Mouse (Mus musculus) cerebral cortex, adult 2 months (tissue): Measurements from ENCODE around the gene Gm20388.

ENCODE experiments used
- WGBS: fragments of 180-500 bp; shearing (Covaris S2); methylation state at CpG from one replicate; pipeline ENCODE4 v1.1.7; 2018; 5-methylcytosine and 5-hydroxymethylcytosine counted together

Gm20388 gene

GRCm38 (mm10) chr8:121145457-121146134 is 1235.0 kb downstream of the Gm20388 start:
- WGBS: 78% methylated on average over 5 of the region's 6 CpGs

GRCm38 (mm10) chr8:121148573-121149083 is 1238.0 kb downstream of the Gm20388 start:
- WGBS: 63% methylated on average over 8 of the region's 8 CpGs

- WGBS: 67% methylated on average over 12 of the region's 12 CpGs
These were observed 1241.8 kb downstream of the Gm20388 start for GRCm38 (mm10) chr8:121152394-121152793.

GRCm38 (mm10) chr8:121156990-121157491 is 1246.4 kb downstream of the Gm20388 start:
- 93% methylated on average over 7 of the region's 7 CpGs for WGBS

GRCm38 (mm10) chr8:121158812-121159211 is 1248.2 kb downstream of the Gm20388 start:
- WGBS: 88% methylated on average over 13 of the region's 13 CpGs

- 91% methylated on average over 5 of the region's 5 CpGs for WGBS
These were observed 1250.8 kb downstream of the Gm20388 start for GRCm38 (mm10) chr8:121161437-121161836.

GRCm38 (mm10) chr8:121162413-121162812 is 1251.8 kb downstream of the Gm20388 start:
- 88% methylated on average over 4 of the region's 4 CpGs for WGBS

GRCm38 (mm10) chr8:121162906-121163695 is 1252.5 kb downstream of the Gm20388 start:
- 86% methylated on average over 11 of the region's 11 CpGs for WGBS

- 52% methylated on average over 8 of the region's 8 CpGs for WGBS
These were observed 1253.4 kb downstream of the Gm20388 start for GRCm38 (mm10) chr8:121164017-121164469.

- 85% methylated on average over 5 of the region's 5 CpGs for WGBS
These were observed 1257.4 kb downstream of the Gm20388 start for GRCm38 (mm10) chr8:121168033-121168432.

- 73% methylated on average over 7 of the region's 7 CpGs for WGBS
These were observed 1259.5 kb downstream of the Gm20388 start for GRCm38 (mm10) chr8:121170116-121170515.

- WGBS: 75% methylated on average over 27 of the region's 27 CpGs
These were observed 1260.2 kb downstream of the Gm20388 start for GRCm38 (mm10) chr8:121170626-121171552.

- 91% methylated on average over 8 of the region's 8 CpGs for WGBS
These were observed 1261.9 kb downstream of the Gm20388 start for GRCm38 (mm10) chr8:121172567-121172966.

- 81% methylated on average over 10 of the region's 10 CpGs for WGBS
These were observed 1263.5 kb downstream of the Gm20388 start for GRCm38 (mm10) chr8:121174178-121174577.

GRCm38 (mm10) chr8:121174721-121175539 is 1264.3 kb downstream of the Gm20388 start:
- 63% methylated on average over 30 of the region's 30 CpGs for WGBS

- WGBS: 85% methylated on average over 8 of the region's 8 CpGs
These were observed 1265.0 kb downstream of the Gm20388 start for GRCm38 (mm10) chr8:121175540-121176090.

- 69% methylated on average over 3 of the region's 3 CpGs for WGBS
These were observed 1265.7 kb downstream of the Gm20388 start for GRCm38 (mm10) chr8:121176291-121176690.

- WGBS: 49% methylated on average over 21 of the region's 21 CpGs
These were observed 1270.0 kb downstream of the Gm20388 start for GRCm38 (mm10) chr8:121180474-121181284.

- WGBS: 85% methylated on average over 10 of the region's 10 CpGs
These were observed 1270.7 kb downstream of the Gm20388 start for GRCm38 (mm10) chr8:121181285-121181884.
